Mouse (Mus musculus): Measurements from ENCODE around the gene Herc6. TPM values are rescaled to one million over a fixed set of nuclear protein-coding genes. Genes with fewer than 3 reads are reported as not detected.

Herc6 gene
- polyA plus RNA-seq, 1 experiment = 0.78 TPM

DNA sequence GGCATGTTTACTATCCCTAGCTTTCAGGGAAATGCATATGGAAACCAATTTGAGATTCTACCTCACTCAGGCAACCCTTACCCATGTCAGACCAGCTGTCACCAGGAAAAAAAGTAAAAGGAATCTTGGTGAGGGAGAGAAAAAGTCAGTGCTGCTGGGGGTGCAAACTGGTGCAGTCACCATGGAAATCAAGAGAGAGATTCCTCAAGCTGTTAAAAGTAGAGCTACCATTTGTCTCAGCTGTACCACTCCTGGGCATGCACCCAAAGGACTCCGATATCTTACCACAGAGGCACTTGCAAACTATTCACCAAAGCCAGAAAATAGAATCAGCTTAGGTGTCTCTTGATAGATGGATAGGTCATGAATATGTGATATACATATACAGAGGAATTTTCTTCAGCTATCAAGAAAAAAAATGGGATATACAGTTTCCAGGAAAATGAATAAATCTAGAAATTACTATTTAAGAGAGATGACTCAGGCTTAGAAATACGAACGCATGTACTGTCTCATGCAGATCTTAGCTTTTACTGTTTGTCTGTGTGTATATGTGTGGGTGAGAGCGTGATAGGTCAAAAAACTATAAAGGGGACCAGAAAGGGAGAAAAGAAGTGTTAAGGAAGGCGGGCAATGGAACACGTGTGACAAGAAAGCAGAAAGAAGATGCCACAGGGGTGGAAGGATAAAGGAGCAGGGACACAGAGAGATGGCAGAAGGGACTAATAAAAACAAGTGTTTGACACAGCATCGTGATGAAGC, 24.9 kb downstream of the Herc6 start:
- TF ChIP-seq POLR2A (IDR thresholded peaks at IDR 0.05; ENCODE audit: borderline replicate concordance, extremely low read depth, insufficient read depth, insufficient read length, poor library complexity, severe bottlenecking) (no peak), CTCF (IDR thresholded peaks at IDR 0.05; ENCODE audit: borderline replicate concordance, extremely low read depth, insufficient read depth, insufficient read length) (no peak)
- peak; percentile 1 for DNase-seq (ENCODE audit: low read depth)

DNA sequence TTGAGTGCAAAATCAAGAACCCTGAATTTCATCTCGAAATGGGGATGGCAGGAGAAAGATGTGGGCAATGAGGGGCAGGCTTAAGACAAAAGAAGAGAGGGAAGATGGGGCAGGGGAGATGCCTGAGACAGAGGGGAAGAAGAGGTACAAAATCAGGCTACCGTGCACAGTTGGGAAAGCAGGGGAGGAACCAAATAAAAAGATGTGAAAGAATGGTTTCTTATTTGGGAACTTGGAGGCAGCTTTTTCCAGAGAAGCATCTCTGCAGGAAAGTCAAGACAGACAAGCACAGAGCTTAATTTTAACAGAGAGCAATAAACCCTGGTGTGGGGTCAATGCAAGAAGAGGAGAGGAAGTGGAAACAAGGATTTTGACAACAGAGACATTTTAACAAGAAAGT, 27.2 kb downstream of the Herc6 start:
- DNase-seq (ENCODE audit: low read depth) = no peak
- TF ChIP-seq CTCF (IDR thresholded peaks at IDR 0.05; ENCODE audit: borderline replicate concordance, extremely low read depth, insufficient read depth, insufficient read length) (no peak), POLR2A (IDR thresholded peaks at IDR 0.05; ENCODE audit: borderline replicate concordance, extremely low read depth, insufficient read depth, insufficient read length, poor library complexity, severe bottlenecking) (no peak)

DNA sequence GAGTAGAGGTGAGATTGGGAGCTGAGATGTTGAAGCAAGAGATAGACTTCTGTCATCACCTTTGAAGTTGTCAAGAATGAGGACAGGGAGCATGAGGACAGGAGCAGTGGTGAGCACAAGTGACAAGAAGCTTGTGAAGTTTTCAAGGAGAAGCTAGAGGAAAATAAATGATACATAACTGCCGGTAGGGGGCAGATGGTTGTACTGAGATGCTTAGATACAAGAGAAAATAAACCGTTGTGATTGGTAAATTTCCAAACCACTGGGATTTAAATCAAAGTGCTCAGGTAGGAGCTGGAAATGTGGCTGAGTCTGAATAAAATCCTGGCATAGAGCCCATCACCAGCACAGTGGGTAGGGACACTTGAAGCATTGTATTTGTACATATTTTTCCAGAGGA, 28.8 kb downstream of the Herc6 start:
- TF ChIP-seq CTCF (IDR thresholded peaks at IDR 0.05; ENCODE audit: borderline replicate concordance, extremely low read depth, insufficient read depth, insufficient read length) (no peak), POLR2A (IDR thresholded peaks at IDR 0.05; ENCODE audit: borderline replicate concordance, extremely low read depth, insufficient read depth, insufficient read length, poor library complexity, severe bottlenecking) (no peak)
- DNase-seq (ENCODE audit: low read depth) = peak; percentile 55

DNA sequence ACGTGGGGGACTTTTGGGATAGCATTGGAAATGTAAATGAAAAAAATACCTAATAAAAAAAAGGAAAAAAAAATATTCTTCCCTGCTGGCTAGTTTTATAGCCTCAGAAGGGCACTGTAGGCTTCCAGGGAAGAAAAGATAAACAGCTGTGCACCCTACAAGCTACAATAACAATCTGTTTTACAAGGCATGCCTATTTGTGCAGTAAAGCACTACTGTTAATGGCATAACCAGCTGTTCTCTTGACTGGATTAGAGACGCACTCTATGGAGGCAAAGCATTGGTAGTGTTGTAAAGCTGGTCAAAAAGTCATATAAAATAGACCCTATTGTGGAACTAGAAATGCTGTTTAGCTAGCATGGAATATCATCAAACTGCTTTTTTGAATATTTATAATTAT, 35.0 kb downstream of the Herc6 start:
- TF ChIP-seq CTCF (IDR thresholded peaks at IDR 0.05; ENCODE audit: borderline replicate concordance, extremely low read depth, insufficient read depth, insufficient read length) (no peak), POLR2A (IDR thresholded peaks at IDR 0.05; ENCODE audit: borderline replicate concordance, extremely low read depth, insufficient read depth, insufficient read length, poor library complexity, severe bottlenecking) (no peak)
- no peak for DNase-seq (ENCODE audit: low read depth)

GRCm38 (mm10) chr6:57639531-57639930, 58.7 kb downstream of the Herc6 start:
- DNase-seq (ENCODE audit: low read depth) = no peak
- TF ChIP-seq CTCF (IDR thresholded peaks at IDR 0.05; ENCODE audit: borderline replicate concordance, extremely low read depth, insufficient read depth, insufficient read length) (no peak), POLR2A (IDR thresholded peaks at IDR 0.05; ENCODE audit: borderline replicate concordance, extremely low read depth, insufficient read depth, insufficient read length, poor library complexity, severe bottlenecking) (no peak)

DNA sequence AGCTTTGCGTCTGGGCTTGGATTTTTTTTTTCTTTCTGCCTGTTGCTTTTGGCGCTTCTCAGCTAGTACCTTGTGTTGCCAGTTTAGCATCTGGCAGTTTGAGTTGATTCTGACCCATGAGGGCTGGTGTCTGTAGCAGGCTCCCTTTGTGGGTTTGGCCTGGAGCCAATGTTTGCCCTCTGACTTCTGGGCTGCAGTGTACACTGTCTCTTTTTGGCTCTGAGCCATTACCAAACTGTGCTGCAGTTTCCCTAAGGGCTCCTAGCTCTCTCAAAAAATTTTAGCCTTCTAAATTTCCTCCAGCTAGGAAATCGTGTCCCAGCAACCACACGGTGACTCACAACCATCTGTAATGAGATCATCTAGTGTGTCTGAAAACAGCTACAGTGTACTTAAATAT, 61.0 kb downstream of the Herc6 start:
- DNase-seq (ENCODE audit: low read depth) = peak; percentile 88

DNA sequence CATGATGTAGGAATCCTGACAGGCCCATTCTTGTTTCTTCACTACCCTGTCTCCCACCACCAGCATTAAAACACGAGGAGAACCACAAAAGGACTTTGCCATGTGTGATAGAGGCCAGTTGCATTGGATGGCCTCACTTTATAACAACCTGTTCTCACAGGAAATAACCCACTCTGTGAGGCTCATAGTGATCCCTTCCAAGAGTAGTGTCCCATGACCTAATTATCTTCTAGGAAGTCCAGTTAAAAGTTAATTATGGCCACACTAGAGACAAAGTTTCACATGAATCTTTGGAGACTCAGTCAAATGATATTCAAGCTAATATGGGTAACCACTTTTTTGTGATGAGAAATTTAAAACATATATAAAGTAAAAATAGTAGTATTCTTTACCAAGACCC, 66.5 kb downstream of the Herc6 start:
- no peak for DNase-seq (ENCODE audit: low read depth)
- TF ChIP-seq CTCF (IDR thresholded peaks at IDR 0.05; ENCODE audit: borderline replicate concordance, extremely low read depth, insufficient read depth, insufficient read length) (no peak), POLR2A (IDR thresholded peaks at IDR 0.05; ENCODE audit: borderline replicate concordance, extremely low read depth, insufficient read depth, insufficient read length, poor library complexity, severe bottlenecking) (no peak)

More for the DNA sequence above, 61.0 kb downstream of the Herc6 start:
- TF ChIP-seq CTCF (IDR thresholded peaks at IDR 0.05; ENCODE audit: borderline replicate concordance, extremely low read depth, insufficient read depth, insufficient read length) (no peak), POLR2A (IDR thresholded peaks at IDR 0.05; ENCODE audit: borderline replicate concordance, extremely low read depth, insufficient read depth, insufficient read length, poor library complexity, severe bottlenecking) (no peak)

DNA sequence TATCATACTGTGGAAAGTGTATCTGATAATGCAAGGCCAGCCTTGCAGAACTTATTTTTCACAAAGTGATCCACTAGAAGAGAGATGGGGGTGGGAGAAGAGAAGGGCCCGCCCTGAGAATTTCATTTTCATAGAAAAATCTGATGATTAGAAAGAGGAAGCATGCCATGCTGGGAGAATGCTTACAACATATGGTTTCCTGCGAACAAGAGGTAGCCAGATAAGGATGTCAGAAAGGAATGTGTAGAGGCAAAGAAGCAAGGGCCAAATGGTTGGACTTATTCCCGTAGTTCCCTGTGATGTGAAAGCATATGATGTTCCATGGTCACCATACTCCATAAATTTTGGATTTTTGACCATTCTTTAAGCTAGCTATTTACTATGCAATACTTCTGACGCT, 80.5 kb downstream of the Herc6 start:
- no peak for TF ChIP-seq CTCF (IDR thresholded peaks at IDR 0.05; ENCODE audit: borderline replicate concordance, extremely low read depth, insufficient read depth, insufficient read length)
- no peak for TF ChIP-seq POLR2A (IDR thresholded peaks at IDR 0.05; ENCODE audit: borderline replicate concordance, extremely low read depth, insufficient read depth, insufficient read length, poor library complexity, severe bottlenecking)
- no peak for DNase-seq (ENCODE audit: low read depth)

DNA sequence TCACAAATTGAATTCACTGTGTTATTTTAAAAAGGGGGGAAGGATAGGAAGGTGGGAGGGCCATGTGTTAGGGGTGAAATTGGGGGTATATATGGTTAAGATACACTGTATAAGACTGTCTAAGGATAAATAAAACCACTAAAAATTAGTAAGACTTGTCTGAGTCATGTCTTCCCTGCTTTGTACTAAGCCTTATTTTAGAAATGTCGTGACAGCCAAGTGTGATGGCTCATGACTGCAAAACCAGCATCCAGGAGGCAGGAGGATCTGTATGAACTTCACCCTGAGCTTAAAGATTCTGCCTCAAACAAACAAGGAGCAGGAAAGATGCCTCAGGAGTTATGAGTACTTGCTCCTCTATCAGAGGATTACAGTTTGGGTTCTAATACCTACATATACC, 103.4 kb downstream of the Herc6 start:
- DNase-seq (ENCODE audit: low read depth) = no peak
- TF ChIP-seq CTCF (IDR thresholded peaks at IDR 0.05; ENCODE audit: borderline replicate concordance, extremely low read depth, insufficient read depth, insufficient read length) (no peak), POLR2A (IDR thresholded peaks at IDR 0.05; ENCODE audit: borderline replicate concordance, extremely low read depth, insufficient read depth, insufficient read length, poor library complexity, severe bottlenecking) (no peak)

- peak; percentile 93 for DNase-seq (ENCODE audit: low read depth)
- TF ChIP-seq CTCF (IDR thresholded peaks at IDR 0.05; ENCODE audit: borderline replicate concordance, extremely low read depth, insufficient read depth, insufficient read length) (no peak), POLR2A (IDR thresholded peaks at IDR 0.05; ENCODE audit: borderline replicate concordance, extremely low read depth, insufficient read depth, insufficient read length, poor library complexity, severe bottlenecking) (peak; percentile 9; the same call in 1 of the 2 replicates)
Observed at GRCm38 (mm10) chr6:57691467-57692261, 110.9 kb downstream of the Herc6 start, which contains the start of gene Pyurf. Gene Pyurf, minus strand, starts transcription at chr6:57692078.

- DNase-seq (ENCODE audit: low read depth) = no peak
- TF ChIP-seq POLR2A (IDR thresholded peaks at IDR 0.05; ENCODE audit: borderline replicate concordance, extremely low read depth, insufficient read depth, insufficient read length, poor library complexity, severe bottlenecking) (no peak), CTCF (IDR thresholded peaks at IDR 0.05; ENCODE audit: borderline replicate concordance, extremely low read depth, insufficient read depth, insufficient read length) (no peak)
Observed at GRCm38 (mm10) chr6:57693116-57693515, 112.3 kb downstream of the Herc6 start.
